Mouse (Mus musculus) frontal cortex, adult (tissue): ENCODE measurements around the gene Cox6b1.

Experiments used
- ATAC-seq: cut with Nextera tagmentation; 2 replicates; pipeline ENCODE4 v1.9.2; 2017; ENCODE audit warnings: mild to moderate bottlenecking, moderate library complexity, mixed read lengths; ENCODE audit not compliant: low TSS enrichment

The Cox6b1 gene

GRCm38 (mm10) chr7:30586455-30587020 lies 39.4 kb downstream of the Cox6b1 start:
- ATAC-seq = no peak

DNA sequence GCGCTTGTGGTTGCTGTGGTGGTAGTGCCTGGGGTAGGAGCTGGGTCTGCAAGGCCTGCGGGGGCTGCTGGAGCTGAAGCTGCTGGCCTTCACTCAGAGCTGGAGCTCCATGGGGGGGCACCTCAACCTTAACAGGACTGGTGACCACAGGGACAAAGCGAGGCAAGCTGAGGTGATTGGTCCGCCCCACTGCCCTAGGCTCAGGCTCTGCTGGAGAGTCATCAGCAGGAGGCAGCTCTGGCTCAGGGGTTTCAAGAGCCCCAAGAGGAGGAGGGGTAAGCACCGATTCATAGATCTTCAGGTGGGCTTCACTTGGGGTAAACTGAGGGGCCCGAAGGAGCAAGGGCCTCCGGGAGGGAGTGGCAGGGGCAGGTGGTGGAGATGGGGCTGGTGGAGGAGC lies 40.8 kb downstream of the Cox6b1 start:
- ATAC-seq = no peak

- ATAC-seq = no peak
These were observed 41.6 kb downstream of the Cox6b1 start for GRCm38 (mm10) chr7:30584339-30584738.

DNA sequence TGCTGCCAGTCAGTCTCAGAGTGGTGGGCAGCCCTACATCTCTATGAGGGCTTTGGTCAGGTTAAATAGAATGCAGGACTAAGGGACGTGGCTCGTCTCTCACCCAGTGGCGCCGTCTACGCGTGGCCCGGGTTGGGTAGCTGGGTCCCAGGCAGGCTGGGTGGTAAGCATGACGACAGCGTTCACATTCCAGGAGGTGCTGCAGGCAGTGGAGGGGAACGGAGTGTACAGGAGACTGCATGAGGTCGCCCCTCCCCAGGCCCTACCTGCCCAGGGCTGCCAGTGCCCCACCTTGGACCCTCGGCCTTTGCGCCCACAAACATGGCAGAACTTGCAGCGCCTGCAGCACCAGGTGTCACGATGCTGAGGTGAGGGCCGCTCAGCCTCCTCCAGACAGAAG lies 44.4 kb downstream of the Cox6b1 start:
- no peak for ATAC-seq

DNA sequence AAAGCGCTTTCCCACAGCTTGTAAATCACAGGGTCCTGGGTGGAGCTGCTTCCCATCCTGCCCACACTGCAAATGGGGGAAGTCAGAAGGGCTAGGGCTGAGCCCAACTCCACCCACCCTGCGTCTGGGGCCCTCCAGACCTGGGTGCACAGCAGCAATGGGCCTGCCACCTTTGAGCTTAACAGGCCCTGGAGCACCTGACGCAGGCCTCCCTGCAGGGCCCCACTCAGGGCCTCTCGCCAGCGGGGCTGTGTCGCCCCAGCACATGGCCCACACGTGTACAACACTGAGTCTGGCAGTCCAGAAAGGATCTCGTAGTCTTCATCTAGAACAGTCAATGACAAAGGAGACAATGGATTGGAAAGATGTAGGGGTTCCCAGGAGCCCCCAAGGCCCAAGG lies 46.0 kb downstream of the Cox6b1 start:
- ATAC-seq = no peak

DNA sequence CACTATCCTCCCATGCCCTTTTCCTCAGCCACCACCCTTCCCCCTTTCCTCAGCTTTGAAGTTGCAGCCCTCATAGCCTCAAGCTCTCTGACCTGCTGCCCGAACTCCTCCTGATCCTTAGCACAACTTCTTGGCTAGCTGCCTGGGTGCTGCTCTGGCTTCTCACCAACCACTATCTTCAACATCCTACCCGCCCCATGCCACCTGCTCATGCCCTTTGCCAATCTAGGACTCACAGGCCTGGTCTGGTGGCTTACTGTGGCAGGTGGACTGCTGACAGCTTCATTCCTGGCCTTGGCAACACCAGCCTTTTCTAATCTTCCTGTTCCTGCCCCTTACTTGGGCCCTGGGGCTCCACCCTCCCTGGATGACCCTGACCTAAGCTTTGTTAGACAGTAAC lies 53.0 kb downstream of the Cox6b1 start:
- ATAC-seq = no peak

GRCm38 (mm10) chr7:30572389-30572788 lies 53.6 kb downstream of the Cox6b1 start:
- ATAC-seq = no peak

DNA sequence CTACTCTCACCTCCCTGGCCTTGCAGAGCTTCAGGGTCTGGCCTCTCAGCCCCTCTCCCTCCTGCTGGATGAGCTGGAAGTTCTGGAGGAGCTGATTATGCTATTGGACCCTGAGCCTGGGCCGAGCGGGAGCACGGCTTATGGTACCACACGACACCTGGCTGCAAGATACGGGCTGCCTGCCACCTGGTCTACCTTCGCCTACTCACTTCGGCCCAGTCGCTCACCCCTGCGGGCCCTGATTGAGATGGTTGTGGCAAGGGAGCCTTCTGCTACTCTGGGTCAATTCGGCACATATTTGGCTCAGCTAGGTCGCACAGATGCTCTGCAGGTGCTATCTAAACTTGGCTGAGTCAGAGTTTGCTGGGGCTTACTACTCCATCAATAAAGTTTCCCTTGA lies 58.4 kb downstream of the Cox6b1 start:
- ATAC-seq = no peak
